Mouse (Mus musculus): ENCODE measurements around the gene Med24.
A peak's percentile ranks its signal among the peaks of the same experiment; 100 is the strongest.
"Not testable (repeated sequence)": the region's sequence is repeated elsewhere in the genome, so short reads cannot be mapped to it uniquely, and the experiment has no call there.

The Med24 gene

DNA sequence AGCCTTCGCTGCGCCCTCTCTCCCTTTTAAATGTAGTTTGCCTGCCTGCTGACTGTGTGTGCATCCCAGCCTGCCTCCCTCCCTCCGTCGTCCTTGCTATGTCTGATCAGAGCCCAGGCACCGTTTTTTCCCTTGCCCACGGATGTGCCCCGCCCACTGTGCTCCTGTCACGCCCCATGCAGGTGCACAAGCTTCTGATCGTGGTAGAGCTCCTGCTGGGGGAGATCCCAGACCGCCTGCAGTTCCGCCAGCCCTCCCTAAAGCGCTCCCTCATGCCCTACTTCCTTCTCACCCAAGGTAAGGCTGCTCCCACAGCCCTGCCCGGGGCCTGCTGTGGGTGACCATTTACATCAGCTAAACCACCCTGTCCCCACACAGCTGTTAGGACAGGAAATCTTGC is 36.0 kb downstream of the Med24 start:
- DNase-seq (ENCODE audit: low spot score): no peak

GRCm38 (mm10) chr11:98688009-98688408 is 41.2 kb downstream of the Med24 start:
- no peak for DNase-seq (ENCODE audit: low spot score)

GRCm38 (mm10) chr11:98686976-98687375 is 42.3 kb downstream of the Med24 start:
- DNase-seq (ENCODE audit: low spot score): no peak

DNA sequence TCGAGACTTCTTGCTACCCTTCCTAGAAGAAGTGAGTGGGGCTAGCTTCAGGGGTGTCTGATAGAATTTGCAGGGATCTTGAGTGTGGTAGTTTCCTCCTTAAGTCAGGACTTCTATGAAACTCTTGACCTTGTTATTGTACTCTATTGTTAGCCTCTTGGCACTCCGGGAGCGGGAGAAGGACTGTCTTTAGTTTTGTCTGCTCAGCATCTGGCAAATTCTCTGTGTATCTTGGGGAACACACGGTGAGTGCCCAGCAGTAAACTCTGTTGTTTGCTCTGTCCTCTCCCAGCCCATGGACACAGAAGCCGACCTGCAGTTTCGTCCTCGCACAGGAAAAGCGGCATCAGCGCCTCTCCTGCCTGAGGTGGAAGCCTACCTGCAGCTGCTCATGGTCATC is 43.6 kb downstream of the Med24 start:
- DNase-seq (ENCODE audit: low spot score): no peak

DNA sequence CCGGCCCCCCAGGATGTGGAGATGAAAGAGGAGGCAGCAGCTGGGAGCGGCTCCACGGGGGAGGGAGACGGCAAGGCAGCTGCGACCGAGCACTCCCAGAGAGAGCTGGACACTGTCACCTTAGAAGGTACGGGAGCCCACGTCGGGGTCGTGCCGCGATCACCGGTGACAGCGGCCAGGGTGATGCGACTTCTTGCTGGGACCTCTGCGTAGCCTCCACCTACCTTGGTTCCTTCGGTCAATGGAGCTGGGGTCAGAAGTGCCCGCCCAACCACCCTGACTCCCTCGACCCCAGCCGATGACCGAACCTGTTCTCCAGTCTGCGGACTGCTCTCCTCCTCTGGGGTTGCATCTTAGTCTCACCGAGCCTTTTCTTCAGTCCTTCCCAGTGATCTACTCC is 46.4 kb downstream of the Med24 start:
- DNase-seq (ENCODE audit: low spot score): no peak

- peak; percentile 96 for DNase-seq (ENCODE audit: low spot score)
Observed at GRCm38 (mm10) chr11:98681786-98682745, 47.2 kb downstream of the Med24 start, which contains the start of gene Psmd3. TSS of gene Psmd3 (plus strand) at chr11:98682554.

GRCm38 (mm10) chr11:98681186-98681585 is 48.0 kb downstream of the Med24 start:
- DNase-seq (ENCODE audit: low spot score): no peak

- not testable (repeated sequence) for DNase-seq (ENCODE audit: low spot score)
Observed at GRCm38 (mm10) chr11:98680595-98680994, 48.6 kb downstream of the Med24 start.

GRCm38 (mm10) chr11:98680023-98680422 is 49.2 kb downstream of the Med24 start:
- no peak for DNase-seq (ENCODE audit: low spot score)

DNA sequence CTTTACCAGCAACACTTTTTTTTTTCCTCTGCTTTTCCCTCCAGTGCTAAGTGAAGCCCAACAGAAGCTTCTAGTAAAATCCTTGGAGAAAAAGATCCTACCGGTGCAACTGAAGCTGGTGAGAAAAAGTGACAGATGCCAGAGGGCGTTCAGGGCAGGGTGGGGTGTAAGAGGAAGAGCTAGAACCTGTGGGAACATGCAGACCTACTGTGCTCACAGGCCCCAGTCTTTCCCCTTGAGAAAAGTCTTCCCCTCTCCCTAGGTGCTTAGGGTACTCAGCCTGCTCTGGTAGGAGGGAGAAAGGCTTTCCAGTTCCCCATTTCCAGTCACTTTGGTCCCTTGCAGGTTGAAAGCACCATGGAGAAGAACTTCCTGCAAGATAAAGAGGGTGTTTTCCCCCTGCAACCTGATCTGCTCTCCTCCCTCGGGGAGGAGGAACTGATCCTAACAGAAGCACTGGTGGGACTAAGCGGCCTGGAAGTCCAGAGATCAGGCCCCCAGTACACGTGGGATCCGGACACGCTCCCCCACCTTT is 53.3 kb downstream of the Med24 start:
- no peak for DNase-seq (ENCODE audit: low spot score)

- peak; percentile 40 for DNase-seq (ENCODE audit: low spot score)
Observed at GRCm38 (mm10) chr11:98673136-98673535, 56.1 kb downstream of the Med24 start.

DNA sequence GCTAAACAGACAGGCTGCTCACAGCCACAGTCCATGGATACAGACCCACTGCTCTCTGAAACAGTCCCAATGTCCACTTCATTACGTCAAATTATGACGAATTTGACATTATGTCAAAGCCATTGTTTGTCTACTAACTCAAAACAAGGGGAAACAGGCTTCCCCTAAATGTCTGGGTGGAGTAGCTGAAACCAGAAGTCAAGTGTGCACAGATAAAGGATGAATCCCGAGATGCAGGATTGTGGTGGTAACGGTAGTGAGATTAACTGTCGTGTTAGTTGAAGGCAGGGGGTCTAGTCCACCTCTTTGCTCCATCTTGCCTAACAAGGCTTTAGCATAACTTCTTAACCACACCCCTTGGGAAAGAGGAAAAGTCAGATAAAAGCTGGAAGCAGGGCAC is 56.8 kb downstream of the Med24 start:
- DNase-seq (ENCODE audit: low spot score): no peak

DNA sequence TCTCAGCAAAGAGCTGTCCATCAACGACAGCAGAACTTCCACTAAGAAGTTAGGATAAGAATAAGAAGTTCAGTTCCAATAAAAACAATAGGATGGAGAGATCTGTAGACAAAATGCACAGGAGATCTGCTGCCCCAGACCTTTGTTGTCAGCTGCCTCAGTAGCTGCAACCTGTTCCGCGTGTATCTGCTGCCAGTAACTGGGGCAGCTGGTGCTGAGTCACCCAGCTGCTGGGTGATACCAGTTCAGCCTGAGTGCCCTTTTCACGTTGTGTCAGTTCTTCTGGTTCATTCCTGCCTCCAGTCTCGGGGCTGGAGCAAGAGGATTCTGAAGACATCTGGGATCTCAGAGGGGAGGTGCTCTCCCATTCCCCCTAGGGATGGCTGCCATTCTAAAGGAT is 57.4 kb downstream of the Med24 start:
- DNase-seq (ENCODE audit: low spot score): peak; percentile 19

GRCm38 (mm10) chr11:98671284-98671815 is 57.9 kb downstream of the Med24 start:
- no peak for DNase-seq (ENCODE audit: low spot score)

DNA sequence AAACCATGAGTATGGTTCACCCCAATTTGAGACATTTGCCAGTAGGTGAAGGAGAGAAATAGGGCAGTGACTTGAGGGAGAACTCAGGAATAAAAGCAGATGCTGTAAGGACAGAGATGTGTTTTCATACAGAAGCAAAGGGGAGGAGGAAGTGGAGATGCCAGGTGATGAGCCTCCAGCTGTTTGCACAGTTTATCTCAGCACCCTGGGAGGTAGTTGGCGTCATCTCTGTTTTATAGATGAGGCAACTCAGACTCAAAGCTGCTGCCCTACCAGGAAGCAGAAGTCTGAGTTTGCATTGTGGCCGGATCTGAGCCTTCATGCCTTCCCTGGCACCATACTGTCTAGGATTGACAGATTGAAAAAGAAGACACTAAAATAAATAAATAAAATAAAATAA is 60.3 kb downstream of the Med24 start:
- DNase-seq (ENCODE audit: low spot score): no peak

DNA sequence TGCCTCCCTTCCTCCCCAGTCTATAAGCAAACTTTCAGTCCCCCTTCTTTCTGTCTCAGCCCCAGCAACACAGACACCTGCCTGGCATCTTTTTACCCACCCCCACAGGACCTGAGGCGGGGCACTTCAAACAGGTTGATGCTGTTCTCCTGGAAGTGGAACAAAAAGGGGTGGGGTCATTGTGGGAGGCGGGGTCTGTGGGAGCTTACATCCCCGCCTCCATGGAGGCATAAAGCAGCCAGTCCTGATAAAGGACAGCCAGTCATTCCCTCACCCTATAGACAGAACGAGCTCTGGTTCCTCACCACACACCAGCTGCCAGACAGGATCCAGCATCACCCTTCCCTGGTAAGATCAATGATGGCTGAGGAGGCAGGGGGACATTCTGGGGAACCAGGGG is 65.1 kb downstream of the Med24 start, which contains the start of gene Gsdma:
Gene Gsdma (plus strand): TSS at position 261 of the 400 bp plus-strand sequence.
- DNase-seq (ENCODE audit: low spot score): no peak

- no peak for DNase-seq (ENCODE audit: low spot score)
Observed at GRCm38 (mm10) chr11:98660517-98660916, 68.7 kb downstream of the Med24 start.

- not testable (repeated sequence) for DNase-seq (ENCODE audit: low spot score)
Observed at GRCm38 (mm10) chr11:98655076-98655475, 74.2 kb downstream of the Med24 start.

Data from urinary bladder, postnatal 25 days (tissue).